Mouse (Mus musculus) urinary bladder, postnatal 10 days (tissue): Measurements from ENCODE around the gene Tmc4.
A peak's percentile ranks its signal among the peaks of the same experiment; 100 is the strongest.

Experiments
- DNase-seq: peaks from one replicate; pipeline ENCODE4 v3.0.0; 2022; ENCODE audit warnings: low spot score

Tmc4 gene

GRCm38 (mm10) chr7:3692382-3692986 is 15.1 kb upstream of the Tmc4 start, which contains the start of gene Tsen34:
Gene Tsen34, plus strand, starts transcription at chr7:3692863.
- DNase-seq = no peak

DNA sequence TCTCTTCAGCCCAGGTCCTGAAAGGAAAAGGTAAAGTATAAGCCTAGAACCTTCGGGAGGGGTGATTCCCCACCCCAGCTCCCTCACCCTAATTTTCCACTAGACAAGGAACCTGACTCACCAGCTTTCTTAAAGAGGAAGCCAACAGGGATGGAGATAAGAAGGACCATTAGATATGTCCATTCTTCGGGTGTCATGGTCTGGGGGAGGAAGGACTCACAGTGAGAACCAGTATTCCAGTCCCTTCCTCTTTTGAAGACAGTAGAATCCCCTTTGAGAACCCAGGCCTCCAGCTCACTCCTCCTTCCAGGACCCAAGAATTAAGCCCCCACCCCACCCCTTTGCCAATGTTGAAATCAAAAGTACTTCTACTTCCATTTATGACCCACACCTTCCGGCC is 14.6 kb upstream of the Tmc4 start:
- no peak for DNase-seq

- no peak for DNase-seq
These were observed 8.2 kb upstream of the Tmc4 start for GRCm38 (mm10) chr7:3685400-3686187.

GRCm38 (mm10) chr7:3684698-3685097 is 7.3 kb upstream of the Tmc4 start:
- DNase-seq = no peak

DNA sequence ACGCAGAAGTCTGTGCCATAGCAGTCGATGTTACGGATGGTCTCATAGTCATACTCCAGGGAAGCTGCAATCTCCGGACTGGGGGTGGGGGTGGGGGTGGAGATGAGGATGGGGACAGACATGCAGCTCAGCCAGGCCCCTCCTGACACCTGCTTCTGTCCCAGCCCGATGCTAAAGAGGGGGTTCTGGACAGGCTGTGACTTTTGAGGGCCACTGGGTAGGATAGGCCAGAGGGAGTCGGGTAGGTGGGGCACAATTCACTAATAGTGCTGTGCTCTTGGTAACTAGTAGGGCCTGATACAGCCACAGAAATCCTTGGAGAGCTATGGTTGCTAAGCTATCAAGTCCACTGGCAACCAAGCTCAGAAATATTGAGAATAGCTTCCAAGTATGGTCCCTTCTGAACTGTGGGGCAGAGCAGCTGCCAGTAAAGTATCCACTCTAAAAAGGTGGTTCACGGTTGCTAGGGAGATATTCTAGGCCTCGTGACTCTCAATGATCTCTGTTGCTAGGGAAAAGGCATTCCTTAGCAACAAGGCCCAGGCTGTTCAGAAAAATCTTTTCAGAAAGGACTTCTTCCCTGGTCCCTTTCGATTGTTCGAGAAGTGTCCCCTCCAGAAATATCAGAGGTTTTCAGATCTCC is 6.7 kb upstream of the Tmc4 start:
- DNase-seq = no peak

DNA sequence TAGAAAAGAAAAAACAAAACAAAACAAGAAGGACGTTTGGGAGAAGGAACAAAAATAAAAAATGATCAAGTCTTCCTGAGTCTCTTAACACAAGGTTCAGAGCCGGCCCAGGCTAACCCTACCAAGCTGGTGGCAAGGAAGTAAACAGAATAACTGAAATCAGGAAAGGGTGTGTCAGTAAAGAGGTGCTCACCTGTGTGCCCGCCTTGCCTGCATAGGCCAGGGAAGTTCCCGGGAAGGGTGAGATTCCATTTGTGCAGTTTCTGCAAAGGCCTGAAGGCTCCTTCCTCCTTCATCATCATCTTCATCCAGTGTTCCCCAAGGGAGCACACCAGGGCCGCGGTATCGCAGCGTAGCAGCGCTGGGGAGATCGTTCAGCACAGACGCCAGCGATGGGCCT is 982 bp downstream of the Tmc4 start:
- no peak for DNase-seq

GRCm38 (mm10) chr7:3675228-3675548 is 2.2 kb downstream of the Tmc4 start:
- no peak for DNase-seq

DNA sequence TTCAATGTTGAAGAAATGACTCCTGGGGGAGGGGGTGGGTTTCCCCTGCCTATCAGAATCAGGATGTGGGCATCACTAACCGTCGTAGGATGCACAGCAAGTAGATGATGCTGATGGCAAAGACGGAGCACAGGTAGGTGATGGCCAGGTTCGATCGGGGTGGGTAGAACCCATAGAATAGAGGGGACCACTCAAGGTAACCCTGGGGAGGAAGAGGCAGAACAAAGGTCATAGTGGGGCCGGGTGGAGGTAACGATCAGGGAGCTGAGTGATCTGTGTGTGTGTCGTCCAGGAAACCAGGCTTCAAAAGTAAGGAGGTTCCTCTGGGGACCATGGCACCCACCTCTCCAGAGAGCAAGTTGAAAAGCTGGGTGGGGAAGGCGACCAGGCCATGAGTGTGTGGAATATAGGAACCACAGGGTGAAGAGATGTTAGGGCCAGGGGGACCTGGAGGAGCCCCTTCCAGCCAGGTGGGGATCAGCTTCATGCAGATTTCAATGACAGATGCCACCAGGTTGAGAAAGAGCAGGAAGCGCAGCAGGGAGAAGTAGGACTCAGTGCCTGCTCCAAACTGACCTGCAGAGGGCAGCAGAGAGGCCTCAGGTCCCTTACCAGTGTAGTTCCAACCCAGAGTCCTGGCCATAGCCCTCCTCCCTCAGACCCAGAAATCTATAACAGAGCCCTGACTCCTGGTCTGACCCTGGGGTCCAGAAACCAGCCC is 2.7 kb downstream of the Tmc4 start:
- peak; percentile 57 for DNase-seq

DNA sequence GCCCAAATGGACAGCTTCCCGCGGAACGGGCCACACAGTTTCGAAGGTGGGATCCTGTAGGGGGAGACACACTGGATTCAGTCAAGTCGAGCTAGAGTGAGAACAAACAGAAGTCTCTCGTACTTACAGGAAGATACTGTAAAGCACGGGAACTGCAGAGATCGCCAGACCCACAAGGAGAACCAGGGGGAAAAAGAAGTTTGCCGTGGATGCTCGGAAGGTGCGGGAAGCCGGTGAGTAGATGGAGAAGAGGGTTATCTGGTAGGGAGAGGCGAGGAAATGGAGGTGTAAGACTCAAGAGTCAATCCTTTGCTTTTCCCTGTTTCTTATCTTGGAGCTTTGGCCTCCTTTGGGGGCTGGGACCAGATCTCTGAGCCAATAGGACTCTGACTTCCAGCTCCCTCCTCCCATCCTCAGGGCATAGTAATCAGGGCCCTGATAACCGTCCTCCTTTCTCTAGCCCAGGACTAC is 10.4 kb downstream of the Tmc4 start:
- DNase-seq = no peak

- DNase-seq = peak; percentile 87
These were observed 11.9 kb downstream of the Tmc4 start, which contains the start of gene Leng1 for GRCm38 (mm10) chr7:3665215-3666114. Gene Leng1, minus strand, starts transcription at chr7:3665840.

GRCm38 (mm10) chr7:3664524-3665214 is 12.7 kb downstream of the Tmc4 start:
- DNase-seq = no peak

GRCm38 (mm10) chr7:3658578-3658977 is 18.8 kb downstream of the Tmc4 start:
- no peak for DNase-seq

DNA sequence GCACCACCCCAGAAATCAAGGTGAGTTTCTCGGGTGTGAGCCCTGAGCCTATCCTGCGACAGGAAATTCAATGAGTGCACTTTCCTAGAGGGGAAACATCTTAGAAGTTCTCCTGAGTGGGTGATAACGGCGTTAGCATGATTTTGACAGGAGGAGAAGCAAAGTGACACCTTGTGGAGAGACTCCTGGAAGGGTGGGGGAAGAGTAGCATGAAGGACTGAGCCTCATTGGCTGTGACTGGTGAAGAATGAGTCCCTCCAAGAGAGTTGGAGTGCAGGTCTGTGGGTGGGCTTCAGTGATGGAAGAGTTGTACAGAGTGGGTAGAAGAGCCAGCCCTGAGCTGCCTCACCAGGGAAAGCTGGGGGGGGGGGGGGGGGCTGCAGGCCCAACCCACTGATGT is 20.4 kb downstream of the Tmc4 start:
- DNase-seq = no peak

DNA sequence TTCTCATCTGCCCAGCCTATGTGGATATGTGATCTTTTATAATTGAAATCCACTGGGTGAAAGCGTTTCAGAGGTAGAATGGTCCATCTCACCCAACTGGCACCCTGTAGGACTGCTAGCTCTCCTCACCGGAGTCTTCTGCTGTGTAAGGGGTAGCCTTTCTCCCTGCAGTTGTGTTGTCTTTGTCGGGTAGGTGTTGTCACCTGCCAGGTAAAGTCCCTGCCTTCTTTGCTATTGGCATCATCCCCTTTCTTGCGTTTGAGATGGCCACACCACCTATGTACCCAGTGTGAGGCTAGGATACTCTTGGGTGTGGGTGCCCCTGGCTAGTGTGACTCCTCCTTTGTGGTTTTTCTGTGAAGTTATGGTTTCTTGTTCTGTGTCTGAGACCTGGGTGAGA is 30.7 kb downstream of the Tmc4 start:
- no peak for DNase-seq

- no peak for DNase-seq
These were observed 31.2 kb downstream of the Tmc4 start for GRCm38 (mm10) chr7:3646188-3646587.

DNA sequence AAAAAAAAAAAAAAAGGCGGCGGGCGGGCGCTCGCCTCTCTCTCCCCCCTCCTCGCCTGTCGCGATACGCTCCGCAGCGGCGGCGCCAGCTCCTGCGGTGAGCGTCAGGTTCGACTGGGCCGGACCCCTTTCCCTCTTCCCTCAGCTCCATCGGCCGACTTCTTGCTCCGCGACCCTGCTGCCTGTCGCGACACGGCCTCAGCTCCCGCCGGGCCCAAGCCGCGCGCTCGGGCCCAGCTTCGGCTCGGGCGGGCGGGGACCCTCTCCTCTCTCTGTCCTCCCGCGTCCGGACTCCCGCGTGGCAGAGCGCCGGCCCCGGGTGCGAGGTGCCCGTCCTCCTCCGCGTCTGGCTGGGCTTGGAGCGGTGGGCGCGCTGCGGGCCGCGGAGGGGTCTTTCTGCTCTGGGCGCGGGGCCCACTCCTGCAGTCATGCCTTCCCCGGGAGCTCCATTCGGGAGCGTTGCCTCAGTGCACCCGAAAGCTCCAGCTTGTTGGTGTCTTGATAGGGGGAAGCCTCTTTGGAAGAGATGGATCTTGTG is 31.8 kb downstream of the Tmc4 start:
- DNase-seq = no peak

- peak; percentile 93 for DNase-seq
These were observed 32.5 kb downstream of the Tmc4 start, which contains the start of gene Cnot3 for GRCm38 (mm10) chr7:3644672-3645487. Gene Cnot3, plus strand, starts transcription at chr7:3645268.

- no peak for DNase-seq
These were observed 33.0 kb downstream of the Tmc4 start for GRCm38 (mm10) chr7:3644348-3644671.

DNA sequence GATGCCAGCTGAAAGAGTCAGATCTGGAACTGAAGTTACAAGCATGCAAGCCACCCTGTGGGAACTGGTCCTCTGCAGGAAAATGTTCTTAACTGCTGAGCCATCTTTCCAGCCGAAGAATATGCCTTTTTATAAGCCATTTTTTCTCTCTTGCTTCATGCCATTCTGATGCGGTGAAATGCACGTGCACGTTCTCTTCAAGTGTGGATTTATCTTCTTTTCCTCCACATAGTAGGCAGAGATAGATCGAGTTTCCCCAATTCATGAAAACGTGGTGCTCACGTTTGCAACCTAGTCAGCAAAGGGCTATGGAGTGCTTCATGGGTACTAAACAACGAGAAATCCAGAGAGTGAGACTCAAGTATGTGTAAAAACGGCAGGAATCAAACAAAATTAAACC is 33.5 kb downstream of the Tmc4 start:
- no peak for DNase-seq

- DNase-seq = no peak
These were observed 33.9 kb downstream of the Tmc4 start for GRCm38 (mm10) chr7:3643412-3643811.
